Mouse (Mus musculus) heart, adult 18-20 months (tissue): ENCODE results near the gene E2f7. TPM values are rescaled to one million over a fixed set of nuclear protein-coding genes. Genes with fewer than 3 reads are reported as not detected.

ENCODE experiments used
- DNase-seq, 2 experiments: peaks; one replicate each; pipeline ENCODE4 v3.0.0; 2021 to 2022; ENCODE audit warnings: mixed read lengths in 1 of 2
- total RNA-seq, 2 experiments: library from RNA; stranded (reverse); gene quantifications; 2 replicates each; pipeline ENCODE4 v1.2.3; 2021

Gene E2f7
- total RNA-seq, 2 experiments from 2014 or later, result 0.87 to 1.6 TPM

GRCm38 (mm10) chr10:110773878-110774277 is 28.6 kb downstream of the E2f7 start:
- DNase-seq, result no peak

GRCm38 (mm10) chr10:110781772-110782171 is 36.5 kb downstream of the E2f7 start:
- DNase-seq, result no peak

- DNase-seq, result peak in 1 of 2 experiments; percentile 18
Observed at GRCm38 (mm10) chr10:110782655-110783054, 37.4 kb downstream of the E2f7 start.

GRCm38 (mm10) chr10:110788049-110788752 is 43.0 kb downstream of the E2f7 start:
- no peak for DNase-seq

- no peak for DNase-seq
Observed at GRCm38 (mm10) chr10:110789683-110790082, 44.4 kb downstream of the E2f7 start.

- no peak for DNase-seq
Observed at GRCm38 (mm10) chr10:110793150-110793787, 48.0 kb downstream of the E2f7 start.

- peak; percentile 31 to 77 for DNase-seq
Observed at GRCm38 (mm10) chr10:110794564-110795205, 49.4 kb downstream of the E2f7 start.

DNA sequence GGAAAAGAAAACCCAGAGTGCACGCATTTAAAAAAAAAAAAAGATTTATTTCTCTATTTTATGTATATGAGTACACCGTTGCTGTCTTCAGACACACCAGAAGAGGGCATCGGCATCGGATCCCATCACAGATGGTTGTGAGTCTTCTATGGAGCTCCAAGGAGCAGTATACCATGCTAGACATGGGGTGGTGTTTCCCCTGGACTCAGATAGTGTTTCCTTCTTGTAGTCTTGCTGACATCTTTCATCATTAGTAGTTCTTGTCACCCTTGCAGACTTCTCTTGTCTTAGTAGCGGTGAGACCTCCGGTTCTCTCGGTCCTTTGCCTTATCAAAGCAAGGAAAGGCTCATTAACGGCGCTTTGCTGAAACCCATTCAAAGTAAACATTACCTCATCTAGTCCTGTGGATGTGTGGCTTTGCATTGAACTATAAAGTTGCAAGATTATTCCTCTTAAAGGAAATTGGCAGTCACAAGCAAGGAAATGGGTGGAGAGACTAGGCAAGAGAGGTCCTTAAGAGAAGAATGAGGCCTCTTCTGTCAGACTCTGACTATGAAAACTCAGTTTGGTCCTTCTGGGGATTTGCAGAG is 50.1 kb downstream of the E2f7 start:
- DNase-seq, result peak in 1 of 2 experiments; percentile 10

DNA sequence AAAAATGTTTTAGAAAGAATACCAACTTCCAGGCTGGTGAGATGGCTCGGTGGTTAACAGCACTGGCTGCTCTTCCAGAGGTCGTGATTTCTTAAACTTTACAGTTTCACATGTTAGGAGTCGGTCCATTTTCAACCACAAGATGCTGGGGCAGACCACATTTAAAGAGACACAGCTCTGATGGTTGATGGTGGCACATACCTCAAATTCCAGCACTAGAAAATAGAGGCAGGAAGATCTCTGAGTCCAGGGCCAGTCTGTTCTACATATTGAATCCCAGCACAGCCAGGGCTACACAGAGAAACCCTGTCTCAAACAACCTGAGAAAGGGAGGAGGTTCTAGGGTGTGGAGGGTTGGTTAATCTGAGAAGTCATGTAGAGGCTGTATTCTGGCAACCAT is 56.1 kb downstream of the E2f7 start:
- no peak for DNase-seq

GRCm38 (mm10) chr10:110804279-110805024 is 59.2 kb downstream of the E2f7 start:
- DNase-seq, result no peak

DNA sequence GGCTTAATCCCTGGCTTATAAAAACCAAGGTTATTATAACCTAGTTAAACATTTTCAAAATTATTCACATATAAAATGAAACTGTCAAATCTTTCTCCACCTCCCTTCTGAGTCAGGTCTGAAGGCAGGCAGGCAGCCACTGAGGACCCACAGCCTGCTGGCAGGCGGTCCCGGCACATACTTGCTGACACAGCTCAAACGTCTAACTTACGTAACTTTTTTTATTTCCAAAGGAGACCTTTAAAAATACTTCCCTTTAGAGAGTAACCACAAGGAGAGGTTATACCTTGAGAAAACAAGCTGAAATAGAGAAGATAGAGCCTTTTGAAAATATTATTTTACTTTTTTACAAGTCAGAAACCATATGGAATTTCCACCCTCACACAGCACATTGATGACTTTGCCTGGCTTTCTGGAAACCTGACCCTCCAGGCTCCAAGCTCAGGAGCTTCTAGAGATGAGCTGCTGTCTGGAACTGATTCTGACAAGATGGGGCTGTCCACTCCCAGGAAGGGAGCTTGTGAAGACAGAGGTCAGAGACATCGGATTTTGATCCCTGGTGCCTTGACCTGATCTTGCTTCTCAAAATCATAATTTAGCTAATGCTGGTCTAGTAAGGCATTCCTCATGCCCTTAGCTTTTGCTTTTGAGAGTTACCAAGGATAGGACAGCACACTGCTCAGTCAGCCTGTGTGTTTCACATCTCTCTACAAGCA is 59.9 kb downstream of the E2f7 start:
- no peak for DNase-seq

DNA sequence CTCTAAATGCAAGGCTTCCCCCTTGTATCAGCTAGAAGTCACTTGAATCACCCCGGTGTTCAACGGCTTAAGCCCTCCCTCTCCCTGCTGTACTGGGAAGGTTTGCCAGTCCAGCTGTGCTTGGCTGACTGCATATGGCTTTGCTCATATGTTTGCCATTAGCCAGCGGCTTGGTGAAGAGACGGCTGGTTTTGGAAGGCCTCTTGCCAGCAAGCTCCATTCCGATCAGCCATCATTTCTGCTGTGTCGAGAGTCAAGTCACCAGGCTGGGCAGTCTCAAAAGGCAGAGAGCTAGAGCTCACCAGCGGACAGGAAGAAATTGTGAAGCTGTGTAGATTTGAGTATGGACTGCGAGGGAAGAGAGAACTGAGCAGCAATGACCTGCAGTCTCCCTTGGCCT is 61.2 kb downstream of the E2f7 start:
- no peak for DNase-seq

DNA sequence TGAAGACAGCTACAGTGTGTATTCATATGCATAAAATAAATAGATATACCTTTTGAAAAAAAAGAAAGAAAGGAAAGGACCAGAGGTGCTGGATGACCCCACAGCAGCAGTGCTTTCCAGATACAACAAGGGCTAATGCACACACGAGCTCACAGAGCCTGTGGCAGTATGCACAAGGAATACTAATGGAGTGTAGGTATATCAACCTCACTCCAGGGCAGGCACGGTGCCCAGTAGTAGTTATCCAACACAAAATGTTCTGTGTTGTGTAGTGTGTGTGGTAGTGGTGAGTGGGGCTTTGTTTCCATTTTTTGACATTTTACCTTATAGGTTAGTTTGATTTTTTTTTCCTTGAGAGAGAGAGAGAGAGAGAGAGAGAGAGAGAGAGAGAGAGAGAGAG is 65.3 kb downstream of the E2f7 start:
- DNase-seq, result no peak

- DNase-seq, result no peak
Observed at GRCm38 (mm10) chr10:110811209-110811861, 66.1 kb downstream of the E2f7 start.

GRCm38 (mm10) chr10:110811862-110812225 is 66.6 kb downstream of the E2f7 start:
- DNase-seq, result no peak

DNA sequence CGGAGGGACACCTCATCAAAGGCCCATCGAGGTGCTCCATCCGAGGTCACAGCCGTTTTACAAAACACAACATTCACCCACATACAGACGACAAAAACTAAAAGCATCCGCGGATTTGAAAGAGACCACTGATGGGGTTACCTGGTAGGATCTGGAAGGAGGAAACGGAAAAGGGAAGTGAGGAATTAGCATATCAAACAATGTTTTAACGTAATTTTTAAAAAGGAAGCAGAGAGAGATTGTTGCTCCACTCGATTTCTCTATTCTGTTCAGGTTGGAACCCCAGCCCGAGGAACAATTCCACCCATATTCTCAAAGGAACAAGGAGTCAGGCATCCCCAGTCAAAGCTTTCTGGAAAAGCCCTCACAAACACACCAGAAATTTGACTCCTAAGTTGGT is 75.9 kb downstream of the E2f7 start:
- DNase-seq, result no peak

GRCm38 (mm10) chr10:110821692-110822091 is 76.5 kb downstream of the E2f7 start:
- no peak for DNase-seq

DNA sequence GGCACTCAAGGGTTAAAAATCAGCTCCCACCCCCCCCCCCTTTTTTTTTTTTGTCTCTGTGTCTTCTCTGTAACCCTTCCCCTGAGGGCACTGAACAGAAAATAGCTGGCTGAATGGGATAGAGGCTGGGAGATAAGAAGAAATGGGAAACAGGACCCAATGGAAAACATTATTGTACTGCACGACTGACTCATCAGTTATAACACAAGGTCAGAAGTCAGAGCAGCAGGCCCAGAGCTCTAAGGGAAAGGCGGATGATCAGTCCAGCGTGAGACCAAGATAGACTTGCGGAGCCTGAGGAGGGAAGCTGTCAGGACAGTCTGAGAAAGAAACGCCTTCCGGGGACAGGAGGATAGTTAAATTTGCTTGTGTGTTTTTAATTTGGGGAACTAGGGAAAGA is 87.1 kb downstream of the E2f7 start:
- peak; percentile 28 to 45 for DNase-seq

GRCm38 (mm10) chr10:110835115-110835806 is 90.0 kb downstream of the E2f7 start:
- no peak for DNase-seq
